Mouse (Mus musculus): ENCODE data around the gene Zscan4d. TPM values are rescaled to one million over a fixed set of nuclear protein-coding genes. Genes with fewer than 3 reads are reported as not detected.
"Not testable (repeated sequence)": the region's sequence is repeated elsewhere in the genome, so short reads cannot be mapped to it uniquely, and the experiment has no call there.

Gene Zscan4d
- polyA plus RNA-seq (2015; fragmentation: Nextera tagmentation; extraction: Ambion mirVana) = not detected in 2 replicates

DNA sequence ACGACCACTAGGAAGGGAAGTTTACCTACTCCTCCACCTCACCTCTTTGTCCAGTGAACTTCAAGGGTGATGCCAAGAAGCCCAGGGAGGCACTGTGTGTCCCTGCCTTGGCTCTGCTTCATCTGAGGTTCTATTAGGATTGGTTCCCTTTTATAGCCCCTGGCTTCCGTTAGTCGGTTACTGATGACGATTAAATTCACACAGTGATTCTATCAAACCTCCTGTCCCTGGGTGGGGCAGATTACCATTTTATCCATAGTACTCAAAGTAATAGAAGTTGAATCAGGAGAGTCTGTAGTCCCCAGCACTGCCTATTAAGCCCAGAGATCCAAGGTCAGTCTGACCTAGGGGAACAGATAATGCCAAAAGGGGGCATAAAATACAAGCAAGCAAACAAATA lies at the start of gene Zscan4d:
Gene Zscan4d, minus strand, starts transcription at position 101 of the 400 bp plus-strand sequence.
- WGBS = 91% methylated on average over 4 of the region's 4 CpGs
- not testable (repeated sequence) for H3K4me2 ChIP-seq (replicated peaks)

DNA sequence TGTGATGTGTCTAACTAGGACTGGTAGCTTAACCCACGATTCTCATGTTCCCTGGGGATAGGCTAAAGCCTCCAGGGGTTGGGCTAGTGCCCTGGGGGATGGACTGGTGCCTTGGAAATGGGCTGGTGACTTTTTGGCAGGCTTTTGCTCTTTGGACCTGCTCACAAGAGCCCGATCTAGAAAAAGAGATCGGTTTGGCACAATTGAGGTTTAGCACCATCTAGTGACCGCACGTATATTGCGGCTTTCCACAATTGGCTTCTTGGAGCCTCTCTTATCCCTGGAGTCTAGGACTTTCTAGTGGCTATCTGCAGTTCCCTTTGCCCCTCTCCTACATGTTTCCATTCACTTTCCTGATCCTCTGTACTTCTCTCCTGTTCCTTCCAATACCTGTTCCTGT lies 7.9 kb downstream of the Zscan4d start:
- 37% methylated on average over 6 of the region's 6 CpGs for WGBS
- not testable (repeated sequence) for H3K4me2 ChIP-seq (replicated peaks); H3K4me3 ChIP-seq (replicated peaks); H3K36me3 ChIP-seq; H3K27ac ChIP-seq; ATAC-seq; H3K9ac ChIP-seq (replicated peaks); H3K4me1 ChIP-seq (replicated peaks); H3K27me3 ChIP-seq
- H3K9me3 ChIP-seq = peaks cover 16% of the 10 kb centered on the region

More for the DNA sequence above, at the start of gene Zscan4d:
- H3K36me3 ChIP-seq; H3K9ac ChIP-seq (replicated peaks); H3K27me3 ChIP-seq; H3K4me3 ChIP-seq (replicated peaks); H3K4me1 ChIP-seq (replicated peaks); H3K27ac ChIP-seq; ATAC-seq; H3K9me3 ChIP-seq: not testable (repeated sequence)

Other genes with a start within 250 kb of the Zscan4d start
- gene Zscan4c, start 160.4 kb downstream of the Zscan4d start, polyA plus RNA-seq (2015; fragmentation: Nextera tagmentation; extraction: Ambion mirVana) = not detected in 2 replicates
- not detected in 2 replicates for gene Zscan4-ps1, start 96.5 kb downstream of the Zscan4d start, polyA plus RNA-seq (2015; fragmentation: Nextera tagmentation; extraction: Ambion mirVana)
- gene Zscan4e, start 144.5 kb upstream of the Zscan4d start, polyA plus RNA-seq (2015; fragmentation: Nextera tagmentation; extraction: Ambion mirVana) = not detected in 2 replicates
- not detected in 2 replicates for gene Zscan4f, start 231.8 kb upstream of the Zscan4d start, polyA plus RNA-seq (2015; fragmentation: Nextera tagmentation; extraction: Ambion mirVana)

All from midbrain, embryonic 13.5 days (tissue).